Mouse (Mus musculus): ENCODE measurements around the gene Gm10681.
"Not testable (repeated sequence)": the region's sequence is repeated elsewhere in the genome, so short reads cannot be mapped to it uniquely, and the experiment has no call there.

Gene Gm10681

GRCm38 (mm10) chr3:98588707-98589106 lies at the start of gene Gm10681:
TSS of gene Gm10681 (minus strand) at chr3:98588807.
- no peak for DNase-seq (ENCODE audit: low read depth)

- DNase-seq (ENCODE audit: low read depth) = no peak
These were observed 46.5 kb upstream of the Gm10681 start for GRCm38 (mm10) chr3:98635145-98635544.

GRCm38 (mm10) chr3:98630152-98630551 lies 41.5 kb upstream of the Gm10681 start, which contains the start of gene Hsd3b5:
TSS of gene Hsd3b5 (minus strand) at chr3:98630252.
- DNase-seq (ENCODE audit: low read depth) = no peak

GRCm38 (mm10) chr3:98629633-98630032 lies 41.0 kb upstream of the Gm10681 start:
- no peak for DNase-seq (ENCODE audit: low read depth)

- not testable (repeated sequence) for DNase-seq (ENCODE audit: low read depth)
These were observed 28.2 kb upstream of the Gm10681 start for GRCm38 (mm10) chr3:98616786-98617185.

- DNase-seq (ENCODE audit: low read depth) = not testable (repeated sequence)
These were observed 27.6 kb upstream of the Gm10681 start for GRCm38 (mm10) chr3:98616244-98616643.

GRCm38 (mm10) chr3:98614406-98614927 lies 25.9 kb upstream of the Gm10681 start:
- DNase-seq (ENCODE audit: low read depth) = not testable (repeated sequence)

GRCm38 (mm10) chr3:98613963-98614362 lies 25.4 kb upstream of the Gm10681 start:
- DNase-seq (ENCODE audit: low read depth) = peak; percentile 0

GRCm38 (mm10) chr3:98613540-98613939 lies 24.9 kb upstream of the Gm10681 start:
- DNase-seq (ENCODE audit: low read depth) = not testable (repeated sequence)

GRCm38 (mm10) chr3:98587721-98588120 lies 886 bp downstream of the Gm10681 start:
- DNase-seq (ENCODE audit: low read depth) = no peak

- not testable (repeated sequence) for DNase-seq (ENCODE audit: low read depth)
These were observed 6.0 kb downstream of the Gm10681 start for GRCm38 (mm10) chr3:98582622-98583021.

GRCm38 (mm10) chr3:98582202-98582601 lies 6.4 kb downstream of the Gm10681 start:
- not testable (repeated sequence) for DNase-seq (ENCODE audit: low read depth)

GRCm38 (mm10) chr3:98581024-98581423 lies 7.6 kb downstream of the Gm10681 start:
- DNase-seq (ENCODE audit: low read depth) = not testable (repeated sequence)

- DNase-seq (ENCODE audit: low read depth) = not testable (repeated sequence)
These were observed 20.9 kb downstream of the Gm10681 start for GRCm38 (mm10) chr3:98567717-98568116.

GRCm38 (mm10) chr3:98564894-98565293 lies 23.7 kb downstream of the Gm10681 start:
- not testable (repeated sequence) for DNase-seq (ENCODE audit: low read depth)

GRCm38 (mm10) chr3:98563831-98564230 lies 24.8 kb downstream of the Gm10681 start:
- not testable (repeated sequence) for DNase-seq (ENCODE audit: low read depth)

GRCm38 (mm10) chr3:98560711-98561110 lies 27.9 kb downstream of the Gm10681 start:
- DNase-seq (ENCODE audit: low read depth) = not testable (repeated sequence)

- not testable (repeated sequence) for DNase-seq (ENCODE audit: low read depth)
These were observed 37.8 kb downstream of the Gm10681 start for GRCm38 (mm10) chr3:98550832-98551231.

- not testable (repeated sequence) for DNase-seq (ENCODE audit: low read depth)
These were observed 38.4 kb downstream of the Gm10681 start for GRCm38 (mm10) chr3:98550215-98550614.

GRCm38 (mm10) chr3:98548495-98548894 lies 40.1 kb downstream of the Gm10681 start:
- DNase-seq (ENCODE audit: low read depth) = not testable (repeated sequence)

GRCm38 (mm10) chr3:98547641-98548040 lies 41.0 kb downstream of the Gm10681 start:
- not testable (repeated sequence) for DNase-seq (ENCODE audit: low read depth)

GRCm38 (mm10) chr3:98524978-98525377 lies 63.6 kb downstream of the Gm10681 start:
- not testable (repeated sequence) for DNase-seq (ENCODE audit: low read depth)

GRCm38 (mm10) chr3:98524552-98524951 lies 64.1 kb downstream of the Gm10681 start:
- DNase-seq (ENCODE audit: low read depth) = not testable (repeated sequence)

GRCm38 (mm10) chr3:98522779-98523178 lies 65.8 kb downstream of the Gm10681 start:
- not testable (repeated sequence) for DNase-seq (ENCODE audit: low read depth)

All from naive thymus-derived CD4-positive, alpha-beta T cell, adult 2 months (primary cell).